Mouse (Mus musculus): ENCODE data around the gene Edc3.

DNA sequence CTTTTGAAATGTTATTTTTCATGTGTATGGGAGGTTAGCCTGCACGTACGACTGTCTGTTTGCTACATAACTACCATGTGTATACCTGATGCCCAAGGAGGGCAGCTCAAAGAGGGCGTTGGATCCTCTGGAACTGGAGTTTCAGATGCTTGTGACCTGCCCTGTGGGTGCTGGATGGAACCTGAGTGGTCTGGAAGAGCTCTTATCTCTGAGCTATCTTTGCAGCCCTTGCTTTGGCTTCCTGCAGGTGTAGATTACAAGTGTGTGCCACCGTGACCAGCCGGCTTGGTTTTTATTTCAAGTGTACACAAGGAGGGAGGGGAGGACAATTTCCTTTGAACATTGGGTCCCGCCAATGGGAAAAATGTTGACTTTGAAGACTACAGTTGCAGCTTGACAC is 47.8 kb upstream of the Edc3 start:
- TF ChIP-seq HCFC1 (IDR thresholded peaks at IDR 0.05; ENCODE audit: borderline replicate concordance, insufficient read depth, low read length), result no peak
- TF ChIP-seq MAFK (IDR thresholded peaks at IDR 0.05; ENCODE audit: insufficient read depth, low read depth, low read length), result no peak
- no peak for TF ChIP-seq CHD2 (IDR thresholded peaks at IDR 0.05; ENCODE audit: low read depth, low read length)
- no peak for TF ChIP-seq ZC3H11A (IDR thresholded peaks at IDR 0.05; ENCODE audit: borderline replicate concordance, low read depth, low read length)

All from ES-E14 (cell line).